Mouse (Mus musculus): ENCODE measurements around the gene Arntl. TPM values are rescaled to one million over a fixed set of nuclear protein-coding genes. Genes with fewer than 3 reads are reported as not detected.
"Not testable (repeated sequence)": the region's sequence is repeated elsewhere in the genome, so short reads cannot be mapped to it uniquely, and the experiment has no call there.

Gene Arntl
- total RNA-seq, 2 experiments from 2014 or later = 10.6 to 12.1 TPM

GRCm38 (mm10) chr7:113246512-113246911 is 39.2 kb downstream of the Arntl start:
- intact Hi-C loops (cut with DNase I) = loop anchor here (5.0 kb wide), 1 partner anchor 219 kb away; no protein-coding TSS in a partner anchor
- DNase-seq = no peak

GRCm38 (mm10) chr7:113247167-113247566 is 39.9 kb downstream of the Arntl start:
- no peak for DNase-seq
- intact Hi-C loops (cut with DNase I) = loop anchor here (5.0 kb wide), 1 partner anchor 220 kb away; no protein-coding TSS in a partner anchor

DNA sequence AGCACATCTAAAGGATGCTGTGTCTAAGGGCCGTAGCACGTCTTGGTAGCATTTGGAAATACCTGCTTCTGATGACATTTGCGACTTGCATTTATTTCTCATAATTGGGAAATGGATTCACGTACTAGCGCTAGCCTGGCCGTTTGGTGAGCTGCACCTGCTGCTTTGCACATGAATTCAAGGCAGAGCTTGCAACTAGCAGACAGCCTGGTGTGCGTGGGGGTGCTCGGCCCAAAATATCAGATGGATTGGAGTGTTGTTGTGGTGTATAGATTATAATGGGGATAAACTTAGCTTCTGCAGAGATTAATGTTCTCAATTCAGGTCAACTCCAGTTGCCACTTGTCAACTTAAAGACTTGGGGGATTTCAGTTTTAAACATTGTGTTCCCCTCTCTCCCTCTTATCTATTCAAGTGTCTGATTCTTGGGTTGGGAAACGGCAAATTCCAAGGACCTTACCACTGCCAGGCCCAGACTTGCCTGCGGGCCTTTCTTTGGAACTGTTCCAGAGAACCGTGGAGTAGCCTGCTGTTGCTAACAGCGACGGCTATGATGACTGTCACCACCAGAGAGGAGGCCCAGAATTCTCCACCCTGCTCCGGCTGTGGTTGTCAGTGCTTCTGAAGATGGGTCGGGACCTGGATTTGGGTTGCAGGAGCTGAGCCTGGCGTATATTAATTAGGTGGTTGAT is 42.0 kb downstream of the Arntl start:
- DNase-seq = no peak
- intact Hi-C loops (cut with DNase I) = loop anchor here (5.0 kb wide), 1 partner anchor 222 kb away; no protein-coding TSS in a partner anchor

GRCm38 (mm10) chr7:113250433-113250991 is 43.2 kb downstream of the Arntl start:
- intact Hi-C loops (cut with DNase I) = loop anchor here (5.0 kb wide), 2 partner anchors 48 to 108 kb away; no protein-coding TSS in a partner anchor
- no peak for DNase-seq

DNA sequence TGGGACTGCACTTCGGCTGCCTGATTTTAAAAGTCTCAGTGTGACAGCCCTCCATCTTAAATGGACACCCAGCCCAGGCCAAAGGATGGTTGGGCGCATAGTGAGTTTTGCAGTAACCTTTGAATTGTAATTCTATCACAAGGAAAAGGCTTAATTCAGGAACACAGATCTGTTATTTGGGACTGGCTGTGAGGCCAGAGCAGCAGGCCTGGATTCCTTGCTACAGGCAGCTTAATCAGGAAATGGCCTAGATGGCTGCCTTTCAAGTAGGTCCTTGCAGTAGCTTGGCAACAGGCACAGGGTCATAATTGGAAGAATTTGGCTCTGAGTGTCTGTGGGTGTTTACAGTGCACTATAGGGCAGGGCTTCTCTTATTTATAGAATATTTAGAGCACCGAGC is 43.7 kb downstream of the Arntl start:
- intact Hi-C loops (cut with DNase I) = loop anchor here (5.0 kb wide), 2 partner anchors 49 to 109 kb away; no protein-coding TSS in a partner anchor
- no peak for DNase-seq

DNA sequence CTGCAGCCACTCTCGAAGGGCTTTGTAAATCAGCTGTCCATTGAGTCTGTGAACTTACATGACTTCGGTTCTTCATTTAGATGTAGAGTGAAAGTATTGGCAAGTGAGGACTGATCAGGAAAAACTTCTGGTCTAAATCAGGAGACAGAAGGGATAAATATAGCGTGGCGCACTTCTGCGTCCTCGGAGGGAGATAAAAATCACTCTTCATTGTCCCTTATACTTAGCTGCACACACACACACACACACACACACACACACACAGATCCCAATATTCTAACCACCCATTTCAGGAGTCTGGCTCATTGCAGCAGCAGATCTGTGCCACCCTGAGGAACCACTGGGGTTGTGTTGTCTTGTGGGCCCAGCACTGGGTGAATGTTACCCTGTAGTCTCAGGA is 44.3 kb downstream of the Arntl start:
- intact Hi-C loops (cut with DNase I) = loop anchor here (5.0 kb wide), 2 partner anchors 49 to 109 kb away; no protein-coding TSS in a partner anchor
- DNase-seq = no peak

- DNase-seq = no peak
- intact Hi-C loops (cut with DNase I) = loop anchor here (5.0 kb wide), 2 partner anchors 52 to 112 kb away; no protein-coding TSS in a partner anchor
Observed at GRCm38 (mm10) chr7:113253777-113254405, 46.6 kb downstream of the Arntl start.

DNA sequence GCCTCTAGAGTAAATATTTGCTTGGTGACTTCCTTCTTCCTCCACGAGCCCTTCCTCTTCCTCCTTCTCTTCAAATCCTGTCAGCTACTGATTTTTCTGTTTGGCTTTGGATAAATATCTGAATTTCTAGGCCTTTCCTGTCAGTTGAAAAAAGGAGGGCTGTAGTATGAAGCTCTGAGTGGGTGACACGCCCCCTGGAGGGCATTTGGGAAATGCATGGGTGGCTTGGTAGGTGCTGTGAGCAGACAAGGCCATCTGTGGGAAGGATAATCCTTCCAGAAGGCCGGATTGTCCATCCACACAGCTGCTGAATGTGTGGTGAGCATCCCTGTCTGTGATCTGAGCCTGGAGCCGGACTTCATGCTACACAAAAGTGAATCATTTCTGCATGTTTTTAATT is 48.8 kb downstream of the Arntl start:
- DNase-seq = no peak
- intact Hi-C loops (cut with DNase I) = loop anchor here (5.0 kb wide), 1 partner anchor 34 kb away; no protein-coding TSS in a partner anchor

DNA sequence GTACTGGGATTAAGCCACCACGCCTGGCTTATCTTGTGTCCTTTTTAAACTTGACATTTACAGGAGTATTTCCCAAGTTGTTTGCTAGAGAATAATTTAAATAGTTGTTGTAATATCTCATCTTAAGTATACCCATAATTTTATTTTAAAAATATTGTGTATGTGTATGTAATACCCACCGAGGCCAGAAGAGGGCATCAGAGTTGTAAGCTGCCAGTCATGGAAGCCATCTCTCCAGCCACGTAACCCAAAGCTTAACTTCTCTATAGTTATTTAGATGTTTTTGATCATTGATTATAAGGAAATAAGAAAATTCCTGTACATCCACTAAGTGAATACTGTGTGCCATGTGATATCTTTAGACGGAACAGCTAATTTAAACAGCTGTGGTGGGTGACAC is 51.2 kb downstream of the Arntl start:
- intact Hi-C loops (cut with DNase I) = loop anchor here (5.0 kb wide), 1 partner anchor 36 kb away; no protein-coding TSS in a partner anchor
- no peak for DNase-seq

GRCm38 (mm10) chr7:113260321-113261167 is 53.3 kb downstream of the Arntl start:
- intact Hi-C loops (cut with DNase I) = no loop called here
- peak in 1 of 2 experiments; percentile 39 for DNase-seq

- no peak for DNase-seq
- intact Hi-C loops (cut with DNase I) = no loop called here
Observed at GRCm38 (mm10) chr7:113261690-113262089, 54.4 kb downstream of the Arntl start.

- intact Hi-C loops (cut with DNase I); DNase-seq: not testable (repeated sequence)
Observed at GRCm38 (mm10) chr7:113262510-113263467, 55.5 kb downstream of the Arntl start.

GRCm38 (mm10) chr7:113263990-113264389 is 56.7 kb downstream of the Arntl start:
- no peak for DNase-seq
- intact Hi-C loops (cut with DNase I) = no loop called here

GRCm38 (mm10) chr7:113268287-113268686 is 61.0 kb downstream of the Arntl start:
- peak; percentile 49 to 55 for DNase-seq
- intact Hi-C loops (cut with DNase I) = loop anchor here (1.0 to 5.0 kb wide), 3 partner anchors 66 to 346 kb away; no protein-coding TSS in a partner anchor

- intact Hi-C loops (cut with DNase I) = loop anchor here (5.0 kb wide), 2 partner anchors 67 to 347 kb away; no protein-coding TSS in a partner anchor
- DNase-seq = no peak
Observed at GRCm38 (mm10) chr7:113269081-113269480, 61.8 kb downstream of the Arntl start.

GRCm38 (mm10) chr7:113269921-113270320 is 62.7 kb downstream of the Arntl start:
- intact Hi-C loops (cut with DNase I) = loop anchor here (5.0 kb wide), 2 partner anchors 68 to 348 kb away; no protein-coding TSS in a partner anchor

DNA sequence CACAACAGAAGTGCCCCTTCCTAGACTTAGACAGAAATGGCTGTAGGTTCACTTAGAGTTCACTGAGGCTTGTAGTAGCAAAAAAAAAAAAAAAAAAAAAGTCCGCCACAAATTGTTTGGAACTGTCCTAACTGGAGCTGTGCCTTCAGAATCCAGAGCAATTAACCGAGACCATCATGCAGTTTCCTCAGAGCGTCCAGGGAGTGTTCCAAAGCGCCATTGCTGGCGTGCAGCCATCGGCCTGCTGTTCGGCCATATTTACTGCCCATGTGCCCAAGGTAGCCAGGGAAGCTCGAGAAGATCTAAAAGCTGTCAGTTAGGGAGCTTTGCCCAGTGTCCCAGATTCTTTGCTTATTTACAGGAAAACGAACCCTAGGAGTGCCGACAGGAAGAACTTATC is 63.3 kb downstream of the Arntl start:
- DNase-seq = no peak
- intact Hi-C loops (cut with DNase I) = no loop called here

More at GRCm38 (mm10) chr7:113269921-113270320, 62.7 kb downstream of the Arntl start:
- DNase-seq = no peak

DNA sequence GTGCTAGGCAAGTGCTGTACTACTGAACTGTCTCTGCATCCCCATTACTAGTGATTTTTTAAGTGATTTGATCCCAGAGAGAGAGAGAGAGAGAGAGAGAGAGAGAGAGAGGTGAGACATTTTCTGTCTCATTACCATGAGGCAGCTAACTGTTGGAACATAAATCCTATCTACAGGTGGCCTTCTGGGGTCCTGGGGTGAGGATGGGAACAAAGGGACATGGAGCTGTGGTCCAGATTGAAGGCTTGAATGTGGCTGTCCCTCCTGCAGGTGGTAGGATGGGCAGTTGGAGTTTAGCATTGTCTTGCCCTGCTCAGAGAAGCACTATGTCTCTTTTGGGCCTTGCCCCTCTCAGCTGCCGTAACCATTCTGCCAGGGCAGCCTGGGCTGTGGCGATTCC is 63.7 kb downstream of the Arntl start:
- DNase-seq = no peak
- intact Hi-C loops (cut with DNase I) = no loop called here

Measured in gastrocnemius, postnatal 36 days (tissue).